Mouse (Mus musculus) layer of hippocampus, adult 11-12 months (tissue): ENCODE data around the gene Tet1.
"Not testable (repeated sequence)": the region's sequence is repeated elsewhere in the genome, so short reads cannot be mapped to it uniquely, and the experiment has no call there.

Experiments used
- DNase-seq: peaks from one replicate; pipeline ENCODE4 v3.0.0; 2022; ENCODE audit warnings: low spot score

Tet1 gene

GRCm38 (mm10) chr10:62908896-62909295 lies at the start of gene Tet1:
Gene Tet1, minus strand, starts transcription at chr10:62908996.
- DNase-seq: not testable (repeated sequence)

GRCm38 (mm10) chr10:62948551-62948950 lies 39.8 kb upstream of the Tet1 start:
- no peak for DNase-seq

- peak; percentile 62 for DNase-seq
Measured at GRCm38 (mm10) chr10:62946738-62947471, 38.1 kb upstream of the Tet1 start, which contains the start of gene Dna2. Gene Dna2, plus strand, starts transcription at chr10:62947026.

DNA sequence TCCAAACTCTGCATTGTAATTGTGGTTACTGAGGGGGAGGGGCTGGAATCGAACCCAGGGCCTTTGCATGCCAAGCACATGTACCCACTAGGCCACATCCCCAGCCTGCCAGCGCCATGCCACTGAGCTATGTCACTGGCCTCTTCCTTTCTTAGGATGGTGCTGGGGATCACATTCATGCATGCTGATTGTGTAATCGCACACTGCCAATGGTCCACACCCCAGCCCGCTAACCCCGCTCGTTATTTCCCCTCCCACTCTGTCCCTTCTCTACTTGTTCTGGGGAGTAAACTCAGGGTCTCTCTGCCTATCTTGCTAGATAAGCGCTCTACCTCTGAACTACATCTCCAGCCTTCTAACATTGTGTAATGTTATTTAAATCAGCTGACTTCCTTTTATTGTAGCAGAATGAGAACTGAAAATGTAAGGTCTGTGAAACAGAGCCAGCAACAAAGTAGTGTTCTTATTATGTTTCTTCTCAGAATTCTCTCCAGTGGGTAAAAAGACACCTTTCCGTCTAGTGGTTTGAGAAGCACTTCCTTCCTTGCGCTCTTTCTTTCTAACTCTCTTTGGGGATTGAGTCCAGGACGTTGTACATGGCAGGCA lies 36.3 kb upstream of the Tet1 start:
- DNase-seq: no peak

DNA sequence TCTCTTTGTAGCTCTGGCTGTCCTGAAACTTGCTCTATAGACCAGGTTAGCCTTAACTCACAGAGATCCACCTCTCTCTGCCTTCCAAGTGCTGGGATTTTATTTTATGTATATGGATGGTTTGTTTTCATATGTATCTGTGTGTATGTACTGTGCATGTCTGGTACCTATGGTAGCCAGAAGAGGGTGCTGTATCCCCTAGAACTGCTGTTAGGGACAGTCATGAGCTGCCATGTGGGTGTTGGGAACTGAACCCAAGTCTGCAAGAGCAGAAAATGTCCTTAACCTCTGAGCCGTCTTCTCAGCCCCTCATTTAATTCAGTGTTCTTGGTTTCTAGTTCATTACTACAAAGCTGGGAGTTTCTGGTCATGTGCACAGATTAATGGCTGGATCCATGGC lies 23.6 kb upstream of the Tet1 start:
- DNase-seq: no peak

- DNase-seq: no peak
Measured at GRCm38 (mm10) chr10:62924096-62924635, 15.4 kb upstream of the Tet1 start.

- DNase-seq: no peak
Measured at GRCm38 (mm10) chr10:62920766-62921156, 12.0 kb upstream of the Tet1 start.

GRCm38 (mm10) chr10:62919925-62920765 lies 11.3 kb upstream of the Tet1 start, which contains the start of gene Slc25a16:
Gene Slc25a16, plus strand, starts transcription at chr10:62920633.
- DNase-seq: peak; percentile 93

DNA sequence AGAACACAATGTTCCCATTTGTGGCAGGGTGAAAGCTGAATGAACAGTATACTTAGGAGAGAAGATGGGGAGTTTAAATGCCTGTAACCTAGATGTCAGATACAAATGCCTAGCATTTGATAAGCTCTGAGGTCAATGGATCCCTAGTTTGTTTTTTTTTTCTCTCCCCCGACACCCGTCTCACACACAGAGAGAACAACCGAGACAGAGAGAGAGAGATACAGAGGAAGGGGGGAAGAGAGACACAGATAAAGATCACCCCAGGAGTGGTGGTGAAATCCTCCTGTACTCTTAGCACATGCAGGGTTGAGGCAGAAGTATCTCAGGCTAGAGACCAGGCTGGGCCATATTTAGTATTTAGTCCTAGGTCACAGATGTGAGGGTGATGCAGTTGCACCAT lies 10.2 kb upstream of the Tet1 start:
- no peak for DNase-seq

DNA sequence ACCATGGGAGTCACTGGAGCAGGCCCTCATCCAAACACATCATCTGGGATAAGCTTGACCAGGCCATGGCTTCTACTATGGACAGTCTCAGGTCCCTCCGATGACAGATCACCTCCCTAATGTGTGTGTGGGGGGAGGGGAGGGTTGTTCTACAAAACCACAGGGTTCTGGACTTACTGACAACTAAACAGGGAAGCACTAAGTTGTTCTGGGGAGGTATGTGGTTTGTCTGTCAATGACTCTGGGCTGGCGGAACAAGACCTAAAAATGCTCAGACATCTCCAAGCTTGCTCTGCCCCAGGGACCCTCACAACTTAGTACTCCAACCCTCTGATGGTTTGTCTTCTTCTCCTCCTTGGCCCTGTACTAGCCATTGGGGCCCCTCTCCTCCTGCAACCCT lies 2.3 kb upstream of the Tet1 start:
- DNase-seq: no peak

GRCm38 (mm10) chr10:62906336-62906735 lies 2.5 kb downstream of the Tet1 start:
- DNase-seq: no peak

DNA sequence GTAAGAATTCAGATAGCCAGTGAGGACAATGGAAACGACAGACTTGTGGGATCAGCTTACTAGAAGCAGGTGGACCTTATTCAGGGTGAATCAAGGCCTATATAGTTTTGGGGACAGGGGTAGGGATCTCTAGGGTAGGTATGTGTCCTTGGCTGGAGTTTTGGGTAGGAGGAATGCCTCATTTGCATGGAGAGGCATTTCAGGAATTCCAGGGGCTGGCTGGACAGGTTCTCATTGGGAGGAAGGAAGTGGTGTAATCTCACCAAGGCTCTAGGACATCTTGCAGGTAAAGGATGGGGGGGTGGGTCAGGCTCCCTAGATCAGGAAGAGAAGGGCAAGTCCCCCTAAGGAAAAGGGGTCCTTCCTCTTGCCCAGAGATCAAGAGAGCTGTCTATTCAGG lies 6.0 kb downstream of the Tet1 start:
- DNase-seq: no peak

DNA sequence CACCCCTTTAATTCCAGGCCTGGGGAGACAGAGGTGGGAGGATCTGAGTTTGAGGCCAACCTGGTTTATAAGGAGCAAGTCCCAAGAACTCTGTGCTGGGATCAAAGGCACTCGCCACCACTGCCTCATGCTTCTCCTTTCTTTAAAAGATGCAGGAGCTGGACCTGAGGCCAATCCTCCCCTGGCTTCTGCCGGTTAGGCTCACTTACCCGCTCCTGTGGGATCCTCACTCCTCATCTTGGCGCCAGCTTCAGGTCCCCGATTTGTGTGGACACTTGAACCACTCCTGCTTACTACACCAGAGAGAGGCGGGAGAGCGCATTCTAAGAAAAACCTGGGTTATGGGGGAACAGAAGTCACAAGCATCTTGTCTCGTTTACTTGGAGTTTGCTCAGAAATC lies 7.0 kb downstream of the Tet1 start:
- DNase-seq: no peak

DNA sequence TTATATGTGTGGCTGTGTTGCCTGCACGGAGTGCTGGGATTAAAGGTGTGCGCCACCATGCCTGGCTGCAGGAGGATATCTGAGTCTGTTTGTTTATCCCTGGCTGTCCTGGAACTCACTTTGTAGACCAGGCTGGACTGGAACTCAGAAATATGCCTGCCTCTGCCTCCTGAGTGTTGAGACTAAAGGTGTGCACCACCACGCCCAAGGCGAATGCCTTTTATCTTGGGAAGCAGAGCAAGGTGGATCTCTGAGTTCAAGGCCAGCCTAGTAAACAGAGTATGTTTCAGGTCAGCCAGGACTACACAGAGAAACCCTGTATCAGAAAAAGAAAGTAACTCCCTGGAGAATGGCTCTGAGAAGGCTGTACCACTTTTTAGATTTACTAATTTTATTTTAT lies 8.7 kb downstream of the Tet1 start:
- DNase-seq: no peak

GRCm38 (mm10) chr10:62898061-62898460 lies 10.7 kb downstream of the Tet1 start:
- no peak for DNase-seq

GRCm38 (mm10) chr10:62897437-62897836 lies 11.4 kb downstream of the Tet1 start:
- no peak for DNase-seq

GRCm38 (mm10) chr10:62896774-62897173 lies 12.0 kb downstream of the Tet1 start:
- no peak for DNase-seq

DNA sequence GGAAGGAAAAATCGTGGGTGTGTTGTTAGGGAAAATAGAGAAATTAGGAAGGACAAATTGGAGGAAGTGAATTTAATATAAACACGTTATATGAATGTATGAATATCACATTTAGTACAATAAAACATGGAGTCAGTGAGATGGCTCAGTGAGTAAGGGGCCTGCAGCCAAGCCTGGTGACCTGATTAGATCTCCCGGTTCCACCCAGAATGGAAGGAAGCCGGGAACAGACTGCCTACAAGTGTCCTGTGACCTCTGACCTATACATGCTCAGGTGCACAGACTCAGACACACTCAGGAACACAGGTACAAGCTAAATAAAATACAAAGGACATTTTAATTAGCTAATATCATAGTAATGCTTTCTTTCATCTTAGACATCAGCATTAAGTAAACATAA lies 12.8 kb downstream of the Tet1 start:
- DNase-seq: no peak

DNA sequence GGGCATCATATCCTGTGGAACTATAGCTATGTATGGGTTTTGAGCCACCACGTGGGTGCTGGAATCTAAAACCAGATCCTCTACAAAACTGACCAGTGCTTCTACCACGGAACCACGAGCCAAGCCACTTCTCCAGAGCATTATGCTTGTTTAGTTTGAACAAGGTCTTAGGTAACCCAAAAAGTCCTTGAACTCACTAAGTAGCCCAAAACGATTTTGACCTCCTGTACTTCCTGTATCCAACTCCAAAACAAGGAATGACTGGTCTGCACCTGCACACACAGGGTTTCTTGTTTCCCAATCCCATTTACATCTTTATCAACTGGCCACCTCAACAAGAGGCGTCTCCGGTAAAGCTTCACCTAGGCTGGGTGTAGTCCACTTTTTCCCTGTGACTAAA lies 13.4 kb downstream of the Tet1 start:
- DNase-seq: no peak

DNA sequence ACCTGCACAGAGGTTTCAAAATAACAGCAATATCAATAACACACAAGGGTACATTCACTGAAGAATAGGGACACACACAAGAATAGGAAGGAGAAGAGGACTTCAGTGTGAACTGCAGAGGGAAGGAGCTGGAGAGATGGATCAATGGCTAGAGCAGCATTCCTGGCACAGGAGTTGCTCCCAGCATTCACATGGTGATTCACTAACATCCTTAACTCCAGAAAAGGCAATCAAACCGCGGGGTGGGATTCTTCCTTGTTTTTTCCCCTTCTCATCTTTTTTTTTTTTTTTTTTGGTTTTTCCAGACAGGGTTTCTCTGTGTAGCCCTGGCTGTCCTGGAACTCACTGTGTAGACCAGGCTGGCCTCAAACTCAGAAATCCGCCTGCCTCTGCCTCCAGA lies 14.3 kb downstream of the Tet1 start:
- DNase-seq: no peak

DNA sequence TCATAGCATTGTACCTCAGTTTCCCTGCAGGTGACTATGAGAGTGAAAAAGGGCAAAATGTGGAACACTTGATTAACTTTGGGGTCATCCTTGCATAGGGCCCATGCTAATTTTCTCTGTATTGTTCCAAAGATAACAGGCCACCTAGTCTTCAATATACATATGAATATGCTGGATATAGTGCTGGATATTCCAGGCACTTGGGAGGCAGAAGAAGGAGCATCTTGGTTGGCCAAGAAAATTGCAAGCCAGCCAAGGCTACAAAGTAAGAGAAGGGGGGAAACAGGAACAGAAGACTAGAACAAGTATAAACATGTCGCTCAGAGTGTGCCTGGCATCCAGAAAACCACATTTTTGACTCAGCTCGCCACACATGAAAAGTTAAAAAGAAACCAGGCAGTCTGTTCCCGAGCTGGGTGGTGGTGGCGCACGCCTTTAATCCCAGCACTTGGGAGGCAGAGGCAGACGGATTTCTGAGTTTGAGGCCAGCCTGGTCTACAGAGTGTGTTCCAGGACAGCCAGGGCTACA lies 15.4 kb downstream of the Tet1 start:
- no peak for DNase-seq

DNA sequence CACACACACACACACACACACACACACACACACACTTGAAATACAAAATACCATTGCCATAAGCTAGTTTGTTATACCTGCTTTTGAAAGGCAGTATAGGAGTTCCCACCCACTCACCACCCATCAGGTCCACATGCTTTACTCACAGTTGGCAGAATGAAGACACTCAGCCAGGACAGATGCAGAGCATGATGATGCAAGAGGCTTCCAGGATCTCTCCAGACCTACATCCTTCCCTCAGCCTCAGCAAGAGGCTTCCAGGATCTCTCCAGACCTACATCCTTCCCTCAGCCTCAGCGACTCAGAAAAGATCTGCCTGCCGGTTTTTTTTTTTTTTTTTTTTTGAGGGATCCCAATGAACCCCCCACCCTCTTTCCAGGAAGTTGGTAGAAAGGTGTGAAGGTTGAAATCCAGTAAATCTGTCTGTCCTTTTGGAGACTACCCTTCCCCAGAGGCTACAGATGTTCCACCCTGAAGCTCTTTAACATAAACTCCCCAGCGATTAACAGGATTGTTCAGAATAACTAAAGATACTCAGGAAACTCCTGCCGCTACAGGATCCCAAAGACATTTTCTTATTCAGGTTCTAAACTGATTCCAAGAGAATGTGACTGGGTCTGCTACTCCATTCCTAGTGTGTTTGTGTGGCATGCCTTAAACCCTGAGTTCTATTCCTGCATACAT lies 16.1 kb downstream of the Tet1 start:
- DNase-seq: no peak
